Mouse (Mus musculus): ENCODE data around the gene Anks6.

Gene Anks6

DNA sequence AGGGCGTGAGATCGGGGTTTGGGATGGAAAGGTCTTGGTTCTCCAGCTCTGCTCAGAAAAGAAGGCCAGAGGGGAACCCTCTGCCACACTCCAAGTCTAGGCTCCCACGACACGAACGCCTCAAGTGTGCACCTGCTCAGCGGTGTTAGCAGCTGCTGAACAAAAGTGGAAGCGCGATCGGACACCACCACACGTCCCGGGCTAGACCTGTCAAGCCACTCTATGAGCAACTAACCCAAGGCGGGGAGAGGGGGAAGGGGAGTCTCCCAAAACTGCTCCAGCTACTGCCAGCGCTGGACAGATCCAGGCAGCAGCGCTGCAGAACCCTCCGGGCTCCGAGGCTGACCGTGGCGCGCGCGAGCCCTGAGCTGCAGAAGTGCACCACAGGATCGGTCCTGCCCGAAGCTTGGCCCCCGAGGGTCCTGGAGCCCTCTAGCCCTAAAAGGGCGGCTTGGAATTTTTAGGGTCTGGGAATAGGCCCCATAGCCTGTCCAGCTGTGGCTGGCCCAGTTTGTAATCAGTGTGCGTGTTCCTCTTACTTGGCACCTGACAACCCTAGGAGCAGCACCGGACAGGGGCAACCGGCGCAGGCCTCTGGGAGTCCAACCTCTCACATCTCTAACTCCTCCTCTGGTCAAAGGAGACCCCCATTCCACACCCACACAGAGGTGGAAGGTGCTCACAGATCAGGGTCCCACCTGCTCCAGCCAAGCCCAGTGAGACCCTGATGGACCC, 66.8 kb downstream of the Anks6 start:
- in situ Hi-C loops (cut with MseI, MboI): no loop called here

DNA sequence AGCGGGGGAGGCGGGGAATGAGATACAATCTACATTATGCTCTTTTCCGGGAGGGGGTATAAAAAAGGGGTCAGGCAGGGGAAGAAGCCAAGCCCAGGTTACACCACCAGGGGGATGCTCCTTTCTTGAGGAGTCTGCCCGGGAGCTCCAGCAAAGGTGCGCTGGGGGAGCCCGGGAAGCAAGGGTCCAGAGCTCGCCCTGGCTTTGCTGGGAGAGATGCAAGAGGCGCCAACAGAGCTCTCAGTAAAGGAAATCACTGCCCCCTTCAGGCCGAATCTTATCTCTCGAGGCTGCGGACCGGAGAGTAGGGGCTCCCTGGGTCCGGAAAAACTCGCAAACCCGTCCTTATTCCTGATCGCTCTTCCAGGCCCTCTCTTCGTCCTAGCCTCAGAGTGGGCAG, 67.4 kb downstream of the Anks6 start:
- in situ Hi-C loops (cut with MseI, MboI): no loop called here

DNA sequence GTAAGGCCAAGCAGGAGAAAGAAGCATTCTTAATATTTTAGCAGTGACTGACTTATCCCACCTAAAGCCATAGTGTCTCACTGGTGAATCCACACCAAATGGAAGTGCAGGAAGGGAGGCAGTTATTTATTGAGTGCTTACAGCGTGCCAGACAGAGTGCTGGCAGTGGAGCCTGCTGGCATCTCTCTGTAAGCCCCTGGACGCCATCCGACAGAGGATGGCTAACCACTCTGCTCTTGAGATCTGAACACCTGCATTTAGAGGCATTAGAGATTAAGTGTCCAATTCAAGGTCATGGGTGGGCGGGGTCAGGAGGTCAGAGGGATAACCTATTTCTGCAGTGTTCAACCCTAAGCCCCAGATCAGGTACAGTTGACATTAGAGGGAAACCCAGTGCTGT, 68.4 kb downstream of the Anks6 start:
- in situ Hi-C loops (cut with MseI, MboI): no loop called here

DNA sequence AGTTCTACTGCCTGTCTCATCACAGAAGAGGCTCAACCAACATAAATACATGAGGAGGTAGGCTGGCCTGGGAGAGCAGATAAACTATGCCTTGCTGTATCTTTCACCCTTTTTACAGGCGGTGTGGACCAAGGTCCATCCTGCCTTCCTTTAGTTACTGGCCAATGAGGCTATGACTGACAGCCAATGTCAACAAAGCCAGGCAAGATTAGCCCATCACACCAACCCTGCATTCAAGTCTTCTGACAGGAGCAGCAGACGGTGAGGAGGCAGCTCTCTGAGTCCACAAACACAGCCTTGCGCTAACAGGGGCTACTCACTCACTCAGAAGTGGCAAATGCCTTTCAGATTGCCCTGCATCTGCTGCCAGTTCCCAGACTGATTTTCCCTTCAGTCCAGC, 69.0 kb downstream of the Anks6 start:
- in situ Hi-C loops (cut with MseI, MboI): no loop called here

- in situ Hi-C loops (cut with MseI, MboI): no loop called here
Observed at GRCm38 (mm10) chr4:46987809-46988208, 69.4 kb downstream of the Anks6 start.

DNA sequence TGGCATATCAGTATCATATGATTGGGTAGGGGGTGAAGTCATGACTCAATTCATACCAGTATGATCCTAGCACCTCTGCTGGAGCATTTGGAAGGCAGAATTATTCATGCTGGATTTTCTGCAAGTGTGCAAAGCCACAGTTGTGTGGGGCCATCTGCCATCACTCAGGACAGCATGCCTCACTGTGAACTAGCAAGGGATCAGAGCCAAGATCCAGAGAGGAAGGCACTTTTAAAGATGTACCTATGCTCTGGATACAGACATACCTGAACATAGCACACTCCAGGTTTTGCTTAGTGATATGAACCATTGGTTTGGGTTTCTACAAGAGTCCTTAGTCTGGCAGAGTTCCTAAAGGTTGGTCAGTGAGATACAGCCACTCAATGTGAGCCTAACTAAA, 71.2 kb downstream of the Anks6 start:
- in situ Hi-C loops (cut with MseI, MboI): no loop called here

DNA sequence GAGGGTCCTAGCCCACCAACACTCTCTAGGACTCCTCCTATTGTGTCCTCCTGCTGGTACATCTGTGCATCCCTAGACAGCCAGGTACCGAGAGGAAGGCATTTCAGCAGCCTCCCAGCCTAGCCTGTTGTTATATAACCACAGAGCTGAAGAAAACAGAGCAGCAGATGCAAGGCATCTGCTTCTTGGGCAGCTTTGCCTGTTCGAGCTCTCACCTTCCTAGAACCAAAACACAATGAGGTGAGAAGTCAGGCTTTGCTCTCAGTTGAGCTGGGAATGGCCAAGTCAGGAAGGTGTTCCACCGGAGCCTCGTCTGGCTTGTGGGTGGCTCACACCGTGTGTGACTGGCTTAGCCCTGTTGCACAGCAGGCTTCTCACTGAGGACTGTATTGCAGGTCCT, 74.3 kb downstream of the Anks6 start:
- in situ Hi-C loops (cut with MseI, MboI): no loop called here

- in situ Hi-C loops (cut with MseI, MboI): no loop called here
Observed at GRCm38 (mm10) chr4:46982094-46982493, 75.1 kb downstream of the Anks6 start.

- in situ Hi-C loops (cut with MseI, MboI): no loop called here
Observed at GRCm38 (mm10) chr4:46978371-46978770, 78.9 kb downstream of the Anks6 start.

GRCm38 (mm10) chr4:46977161-46977560, 80.1 kb downstream of the Anks6 start:
- in situ Hi-C loops (cut with MseI, MboI): no loop called here

GRCm38 (mm10) chr4:46976671-46977071, 80.6 kb downstream of the Anks6 start:
- in situ Hi-C loops (cut with MseI, MboI): no loop called here

DNA sequence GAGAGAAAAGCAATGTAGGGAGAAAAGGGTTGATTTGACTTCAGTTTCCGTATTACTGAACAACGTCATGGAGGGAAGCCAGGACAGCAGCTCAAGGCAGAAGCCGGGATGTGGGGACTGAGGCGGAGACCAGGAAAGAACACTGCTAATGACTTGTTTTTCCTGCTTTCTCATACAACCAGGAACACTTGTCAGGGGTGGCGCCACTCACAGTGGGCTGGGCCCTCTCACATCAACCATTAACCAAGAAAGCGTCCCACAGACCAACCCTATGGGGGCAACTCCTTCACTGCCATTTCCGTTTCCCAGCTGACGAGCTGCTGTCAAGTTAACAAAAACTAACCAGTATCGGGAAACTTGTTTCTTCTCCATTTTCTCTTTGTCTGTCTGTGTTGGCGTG, 83.9 kb downstream of the Anks6 start:
- in situ Hi-C loops (cut with MseI, MboI): no loop called here

GRCm38 (mm10) chr4:46967981-46968380, 89.2 kb downstream of the Anks6 start:
- in situ Hi-C loops (cut with MseI, MboI): no loop called here

GRCm38 (mm10) chr4:46966551-46966950, 90.7 kb downstream of the Anks6 start:
- in situ Hi-C loops (cut with MseI, MboI): no loop called here

Measured in mouse trophoblast stem cell (cell line).